8 mouse cellular contexts compared by ENCODE assay signal in genomic region chr10:81138821-81139528, GRCm38 (mm10). TPM values are rescaled to one million over a fixed set of nuclear protein-coding genes. Genes with fewer than 3 reads are reported as not detected.
A peak's percentile ranks its signal among the peaks of the same experiment; 100 is the strongest.
DNase-seq lines count a peak whose midpoint lies in the region; ATAC-seq and TF ChIP-seq lines count a peak whose summit lies in the region.

No protein-coding gene starts in this region.

- no peaks in the 10 kb centered on the region for H3K27me3 ChIP-seq in cerebellum, adult 2 months (ENCODE audit: control insufficient read depth, insufficient read depth, low read length)
- H3K27me3 ChIP-seq in neural tube, embryonic 11.5 days (ENCODE audit: control insufficient read depth, insufficient read depth, low read length), result peaks cover 21% of the 10 kb centered on the region
- peaks cover 20% of the 10 kb centered on the region for H3K27me3 ChIP-seq in limb, embryonic 14.5 days (ENCODE audit: control insufficient read depth, insufficient read depth, low read length)
- H3K27me3 ChIP-seq in stomach, embryonic 16.5 days (ENCODE audit: control insufficient read depth, insufficient read depth, low read length), result no peaks in the 10 kb centered on the region; the same call in 1 of the 2 replicates

- H3K4me2 ChIP-seq in neural tube, embryonic 11.5 days (ENCODE audit: low read depth), result peak overlapping the region; percentile 97
- H3K4me2 ChIP-seq in limb, embryonic 14.5 days (replicated peaks; ENCODE audit: low read depth, low read length, severe bottlenecking), result peak overlapping the region; percentile 90
- H3K4me2 ChIP-seq in stomach, embryonic 16.5 days (ENCODE audit: low read depth, low read length), result peak overlapping the region; percentile 98

- peak overlapping the region; percentile 80 for H3K4me3 ChIP-seq in cerebellum, adult 2 months (replicated peaks; ENCODE audit: insufficient read depth, low read depth, low read length)
- peak overlapping the region; percentile 88 for H3K4me3 ChIP-seq in neural tube, embryonic 11.5 days (ENCODE audit: low read depth, low read length)
- H3K4me3 ChIP-seq in limb, embryonic 14.5 days (replicated peaks; ENCODE audit: low read length), result peak overlapping the region; percentile 93
- peak overlapping the region; percentile 89 for H3K4me3 ChIP-seq in stomach, embryonic 16.5 days (replicated peaks; ENCODE audit: low read length)

- ATAC-seq in neural tube, embryonic 11.5 days (ENCODE audit: insufficient read depth, low FRiP score, low TSS enrichment), result no peak
- no peak for ATAC-seq in limb, embryonic 14.5 days (ENCODE audit: low FRiP score, low read depth)
- no peak for ATAC-seq in stomach, embryonic 16.5 days (ENCODE audit: insufficient read depth, low FRiP score)
- no peak for ATAC-seq in monocyte, adult 5-6 weeks (replicated peaks; ENCODE audit: insufficient number of reproducible peaks, low FRiP score, low TSS enrichment, poor library complexity, severe bottlenecking)

- no peak for TF ChIP-seq CTCF in cerebellum, adult 2 months (IDR thresholded peaks at IDR 0.05; ENCODE audit: borderline replicate concordance, insufficient read depth, low read depth, low read length)

- peak overlapping the region; percentile 27 for H3K27ac ChIP-seq in cerebellum, adult 2 months (ENCODE audit: insufficient read depth, low read length)
- H3K27ac ChIP-seq in neural tube, embryonic 11.5 days (ENCODE audit: low read depth, low read length), result no peak overlapping the region; the same call in 1 of the 2 replicates
- H3K27ac ChIP-seq in limb, embryonic 14.5 days (replicated peaks; ENCODE audit: low read depth, low read length), result no peak overlapping the region
- H3K27ac ChIP-seq in stomach, embryonic 16.5 days (ENCODE audit: low read length), result peak overlapping the region; percentile 94

- WGBS in cerebellum, adult 2 months, result 18% methylated on average over 11 of the region's 11 CpGs
- 64% methylated on average over 11 of the region's 11 CpGs for WGBS in neural tube, embryonic 11.5 days
- WGBS in limb, embryonic 14.5 days, result 52% methylated on average over 11 of the region's 11 CpGs
- WGBS in stomach, embryonic 16.5 days, result 51% methylated on average over 11 of the region's 11 CpGs

- no peaks in the 10 kb centered on the region for H3K9me3 ChIP-seq in neural tube, embryonic 11.5 days (ENCODE audit: control insufficient read depth, low read length)
- H3K9me3 ChIP-seq in limb, embryonic 14.5 days (ENCODE audit: control insufficient read depth, low read length), result no peaks in the 10 kb centered on the region
- no peaks in the 10 kb centered on the region for H3K9me3 ChIP-seq in stomach, embryonic 16.5 days (replicated peaks; ENCODE audit: control insufficient read depth, low read length)

- peak overlapping the region; percentile 86 for H3K9ac ChIP-seq in neural tube, embryonic 11.5 days (ENCODE audit: low read length)
- H3K9ac ChIP-seq in limb, embryonic 14.5 days (ENCODE audit: low read depth, low read length, severe bottlenecking), result peak overlapping the region; percentile 85
- H3K9ac ChIP-seq in stomach, embryonic 16.5 days (ENCODE audit: low read length), result peak overlapping the region; percentile 91

- DNase-seq in cerebellum, adult 2 months, result no peak
- DNase-seq in cerebellum, postnatal 10 days, result no peak
- no peak for DNase-seq in neural tube, embryonic 11.5 days (ENCODE audit: low spot score)
- DNase-seq in neural tube, embryonic 10.5 days (ENCODE audit: extremely low spot score, low spot score), result no peak
- no peak for DNase-seq in limb, embryonic 14.5 days (ENCODE audit: low spot score)
- no peak for DNase-seq in layer of hippocampus, adult 9-11 months

- TF ChIP-seq POLR2A in cerebellum, adult 2 months (IDR thresholded peaks at IDR 0.05; ENCODE audit: borderline replicate concordance, insufficient read depth, low read length), result no peak
- no peak for TF ChIP-seq POLR2A in limb, embryonic 14.5 days (IDR thresholded peaks at IDR 0.05; ENCODE audit: borderline replicate concordance, extremely low read depth, insufficient read depth, insufficient read length)

- peaks cover 2% of the 10 kb centered on the region for H3K36me3 ChIP-seq in neural tube, embryonic 11.5 days (ENCODE audit: control insufficient read depth, insufficient read depth, low read length)
- peaks cover 8% of the 10 kb centered on the region for H3K36me3 ChIP-seq in limb, embryonic 14.5 days (ENCODE audit: control insufficient read depth, insufficient read depth, low read length)
- H3K36me3 ChIP-seq in stomach, embryonic 16.5 days (ENCODE audit: control insufficient read depth, insufficient read depth, low read length), result peaks cover 7% of the 10 kb centered on the region

- peaks cover 33% of the 10 kb centered on the region for H3K4me1 ChIP-seq in cerebellum, adult 2 months (ENCODE audit: control insufficient read depth, insufficient read depth, low read length)
- H3K4me1 ChIP-seq in neural tube, embryonic 11.5 days (ENCODE audit: control insufficient read depth, insufficient read depth, low read length), result peaks cover 40% of the 10 kb centered on the region
- peaks cover 45% of the 10 kb centered on the region for H3K4me1 ChIP-seq in limb, embryonic 14.5 days (ENCODE audit: control insufficient read depth, insufficient read depth, low read length)
- H3K4me1 ChIP-seq in stomach, embryonic 16.5 days (ENCODE audit: control insufficient read depth, insufficient read depth, low read length), result peaks cover 58% of the 10 kb centered on the region

RNA-seq across cellular contexts. Expression of gene Zbtb7a, which starts 4.0 kb away (rescaled TPM):
- 61.6 and 62.9 TPM in 2 replicates for polyA plus RNA-seq in cerebellum, adult 2 months (2012; rRNA removed)
- 7.1 and 8.8 TPM in 2 replicates for polyA plus RNA-seq in neural tube, embryonic 11.5 days (2014; fragmentation: Nextera tagmentation; extraction: Ambion mirVana)
- polyA plus RNA-seq in limb, embryonic 14.5 days (2012; rRNA removed), result 17.7 and 21.0 TPM in 2 replicates
- polyA plus RNA-seq in limb, embryonic 14.5 days (2014; fragmentation: Nextera tagmentation; extraction: Ambion mirVana), result 30.6 and 35.9 TPM in 2 replicates
- polyA plus RNA-seq in stomach, embryonic 16.5 days (2015; fragmentation: Nextera tagmentation; extraction: Ambion mirVana), result 36.6 and 47.4 TPM in 2 replicates
- total RNA-seq in monocyte, adult 5-6 weeks (2017), result 28.4 to 40.6 TPM (median 30.5 TPM) in 3 replicates

RNA-seq across cellular contexts. Expression of gene Pias4, which starts 28.7 kb away (rescaled TPM):
- 34.8 and 36.0 TPM in 2 replicates for polyA plus RNA-seq in cerebellum, adult 2 months (2012; rRNA removed)
- 68.3 and 68.4 TPM in 2 replicates for polyA plus RNA-seq in neural tube, embryonic 11.5 days (2014; fragmentation: Nextera tagmentation; extraction: Ambion mirVana)
- 35.1 and 49.4 TPM in 2 replicates for polyA plus RNA-seq in limb, embryonic 14.5 days (2012; rRNA removed)
- 40.4 and 44.2 TPM in 2 replicates for polyA plus RNA-seq in limb, embryonic 14.5 days (2014; fragmentation: Nextera tagmentation; extraction: Ambion mirVana)
- polyA plus RNA-seq in stomach, embryonic 16.5 days (2015; fragmentation: Nextera tagmentation; extraction: Ambion mirVana), result 34.8 and 35.8 TPM in 2 replicates
- total RNA-seq in monocyte, adult 5-6 weeks (2017), result 13.0 to 24.9 TPM (median 21.2 TPM) in 3 replicates

RNA-seq across cellular contexts. Expression of gene Map2k2, which starts 33.3 kb away (rescaled TPM):
- polyA plus RNA-seq in cerebellum, adult 2 months (2012; rRNA removed), result 161 and 187 TPM in 2 replicates
- 212 and 240 TPM in 2 replicates for polyA plus RNA-seq in neural tube, embryonic 11.5 days (2014; fragmentation: Nextera tagmentation; extraction: Ambion mirVana)
- polyA plus RNA-seq in limb, embryonic 14.5 days (2012; rRNA removed), result 165 and 176 TPM in 2 replicates
- polyA plus RNA-seq in limb, embryonic 14.5 days (2014; fragmentation: Nextera tagmentation; extraction: Ambion mirVana), result 176 and 199 TPM in 2 replicates
- polyA plus RNA-seq in stomach, embryonic 16.5 days (2015; fragmentation: Nextera tagmentation; extraction: Ambion mirVana), result 143 and 145 TPM in 2 replicates
- 62.4 to 77.3 TPM (median 66.5 TPM) in 3 replicates for total RNA-seq in monocyte, adult 5-6 weeks (2017)

RNA-seq across cellular contexts. Expression of gene Eef2, which starts 37.5 kb away (rescaled TPM):
- polyA plus RNA-seq in cerebellum, adult 2 months (2012; rRNA removed), result 1,163 and 1,164 TPM in 2 replicates
- 463 and 504 TPM in 2 replicates for polyA plus RNA-seq in neural tube, embryonic 11.5 days (2014; fragmentation: Nextera tagmentation; extraction: Ambion mirVana)
- polyA plus RNA-seq in limb, embryonic 14.5 days (2012; rRNA removed), result 1,329 and 1,559 TPM in 2 replicates
- polyA plus RNA-seq in limb, embryonic 14.5 days (2014; fragmentation: Nextera tagmentation; extraction: Ambion mirVana), result 544 and 581 TPM in 2 replicates
- 533 and 575 TPM in 2 replicates for polyA plus RNA-seq in stomach, embryonic 16.5 days (2015; fragmentation: Nextera tagmentation; extraction: Ambion mirVana)
- 1,029 to 1,258 TPM (median 1,077 TPM) in 3 replicates for total RNA-seq in monocyte, adult 5-6 weeks (2017)

RNA-seq across cellular contexts. Expression of gene Creb3l3, which starts 40.3 kb away (rescaled TPM):
- polyA plus RNA-seq in cerebellum, adult 2 months (2012; rRNA removed), result 0.33 and 0.41 TPM in 2 replicates
- polyA plus RNA-seq in neural tube, embryonic 11.5 days (2014; fragmentation: Nextera tagmentation; extraction: Ambion mirVana), result 0.11 and 0.70 TPM in 2 replicates
- 0.44 and 0.54 TPM in 2 replicates for polyA plus RNA-seq in limb, embryonic 14.5 days (2012; rRNA removed)
- polyA plus RNA-seq in limb, embryonic 14.5 days (2014; fragmentation: Nextera tagmentation; extraction: Ambion mirVana), result 0.58 and 0.74 TPM in 2 replicates
- 14.5 and 18.9 TPM in 2 replicates for polyA plus RNA-seq in stomach, embryonic 16.5 days (2015; fragmentation: Nextera tagmentation; extraction: Ambion mirVana)
- total RNA-seq in monocyte, adult 5-6 weeks (2017), result 0.39 TPM in 1 of 3 replicates, not detected in the others

Comparison
In these comparisons a context has a peak if more than half of its experiments do, and no peak if none do; other contexts are left out.
1. H3K27ac ChIP-seq: peak in cerebellum, adult 2 months (single experiment) and stomach, embryonic 16.5 days (single experiment); none in neural tube, embryonic 11.5 days (single experiment) and limb, embryonic 14.5 days (single experiment).
2. Peak in every context shown above with its lines, with median percentiles within 50 percentile points of each other: H3K4me3 ChIP-seq, H3K4me2 ChIP-seq and H3K9ac ChIP-seq.